Mouse (Mus musculus) forebrain, embryonic 10.5 days (tissue): ENCODE results near the gene Figla. TPM values are rescaled to one million over a fixed set of nuclear protein-coding genes. Genes with fewer than 3 reads are reported as not detected.
"Not testable (repeated sequence)": the region's sequence is repeated elsewhere in the genome, so short reads cannot be mapped to it uniquely, and the experiment has no call there.

Source experiments
- DNase-seq: peaks from one replicate; pipeline ENCODE4 v3.0.0-alpha.2; 2017; ENCODE audit warnings: low spot score; ENCODE audit errors: extremely low spot score
- H3K27ac ChIP-seq: fragments of 300-500 bp; sonication (generic); 2 replicates; pipeline ENCODE4 v1.5.1; 2016; ENCODE audit warnings: mild to moderate bottlenecking
- H3K27me3 ChIP-seq: fragments of 300-500 bp; sonication (generic); 2 replicates; pipeline ENCODE4 v1.6.1; 2016; ENCODE audit warnings: mild to moderate bottlenecking; ENCODE audit not compliant: poor library complexity, severe bottlenecking
- H3K36me3 ChIP-seq: fragments of 300-500 bp; sonication (generic); replicated peaks from 2 replicates; pipeline ENCODE4 v1.6.1; 2016; ENCODE audit warnings: mild to moderate bottlenecking, moderate library complexity
- H3K4me1 ChIP-seq: fragments of 300-500 bp; sonication (generic); 2 replicates; pipeline ENCODE4 v1.6.1; 2016
- H3K4me3 ChIP-seq: fragments of 300-500 bp; sonication (generic); 2 replicates; pipeline ENCODE4 v1.5.1; 2016; ENCODE audit warnings: mild to moderate bottlenecking, moderate library complexity
- H3K9me3 ChIP-seq: fragments of 300-500 bp; sonication (generic); 2 replicates; pipeline ENCODE4 v1.6.1; 2016; ENCODE audit warnings: mild to moderate bottlenecking, moderate library complexity
- WGBS: fragments of 180-500 bp; shearing (Covaris S2); methylation state at CpG from one replicate; pipeline ENCODE4 v1.1.7; 2016; 5-methylcytosine and 5-hydroxymethylcytosine counted together
- polyA plus RNA-seq: library from polyadenylated mRNA; unstranded; fragments of >200 nt; fragmentation: Nextera tagmentation; extraction: Ambion mirVana; gene quantifications from 2 replicates; pipeline ENCODE4 v1.2.1, GENCODE M21; 2016

Gene Figla
- polyA plus RNA-seq = not detected in 2 replicates

DNA sequence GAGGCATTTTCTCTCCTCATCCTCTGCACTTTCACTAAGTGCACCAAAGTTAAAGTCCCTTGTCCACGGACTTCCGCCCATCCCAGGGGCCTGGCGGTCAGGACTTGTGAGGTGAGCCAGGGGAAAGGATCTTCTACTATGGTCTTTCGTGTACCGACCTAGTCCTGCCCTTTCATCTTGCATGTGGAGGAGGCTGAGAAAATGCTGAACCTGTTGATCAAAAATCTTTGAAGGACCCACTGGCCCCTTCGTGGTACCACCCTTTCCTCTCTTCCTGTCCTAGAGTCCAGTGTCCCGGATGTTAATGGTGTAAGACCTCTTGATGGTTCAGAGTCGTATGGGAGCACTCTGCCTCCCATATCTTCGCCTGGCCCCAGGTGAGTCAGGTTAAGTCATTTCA lies at the start of gene Figla:
Gene Figla, plus strand, starts transcription at position 301 of the 400 bp plus-strand sequence.
- Histone ChIP-seq H3K27ac (no peak within 1 kb of the TSS), H3K36me3 (no peaks in the 10 kb centered on the region), H3K4me3 (no peak within 1 kb of the TSS), H3K9me3 (no peaks in the 10 kb centered on the region), H3K27me3 (no peaks in the 10 kb centered on the region), H3K4me1 (no peaks in the 10 kb centered on the region)
- 85% methylated on average over 9 of the region's 9 CpGs for WGBS
- DNase-seq = no peak

DNA sequence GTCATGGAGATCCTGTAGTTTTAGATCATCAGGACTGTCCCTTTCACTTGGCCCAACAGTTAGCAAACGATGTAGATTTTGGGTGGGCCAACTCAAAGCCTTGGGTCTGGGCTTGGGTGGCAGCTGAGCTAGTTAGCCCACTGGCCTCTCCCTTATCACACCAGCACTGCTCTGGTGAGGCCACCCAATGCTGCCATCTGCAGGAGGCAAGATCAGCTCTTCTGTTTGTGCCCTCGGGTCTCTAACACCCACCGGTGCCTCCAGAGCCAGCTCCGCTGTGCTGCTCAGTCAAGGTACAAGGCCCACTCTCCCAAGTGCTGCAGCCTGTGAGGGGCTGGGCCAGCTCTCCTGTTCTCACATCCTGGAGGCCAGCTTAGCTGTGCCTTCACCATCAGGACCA lies 49.3 kb upstream of the Figla start:
- WGBS = 77% methylated on average over 4 of the region's 4 CpGs
- no peak for DNase-seq
- Histone ChIP-seq H3K27ac (no peak overlapping the region), H3K27me3 (no peaks in the 10 kb centered on the region), H3K9me3 (no peaks in the 10 kb centered on the region), H3K4me3 (no peak overlapping the region), H3K36me3 (no peaks in the 10 kb centered on the region), H3K4me1 (peaks cover 5% of the 10 kb centered on the region)

GRCm38 (mm10) chr6:85969889-85970288 lies 46.1 kb upstream of the Figla start:
- H3K9me3 ChIP-seq = no peaks in the 10 kb centered on the region
- H3K27ac ChIP-seq = no peak overlapping the region
- DNase-seq = no peak
- no peaks in the 10 kb centered on the region for H3K36me3 ChIP-seq
- H3K27me3 ChIP-seq = no peaks in the 10 kb centered on the region
- H3K4me3 ChIP-seq = no peak overlapping the region
- no peaks in the 10 kb centered on the region for H3K4me1 ChIP-seq
- 77% methylated on average over 2 of the region's 2 CpGs for WGBS

DNA sequence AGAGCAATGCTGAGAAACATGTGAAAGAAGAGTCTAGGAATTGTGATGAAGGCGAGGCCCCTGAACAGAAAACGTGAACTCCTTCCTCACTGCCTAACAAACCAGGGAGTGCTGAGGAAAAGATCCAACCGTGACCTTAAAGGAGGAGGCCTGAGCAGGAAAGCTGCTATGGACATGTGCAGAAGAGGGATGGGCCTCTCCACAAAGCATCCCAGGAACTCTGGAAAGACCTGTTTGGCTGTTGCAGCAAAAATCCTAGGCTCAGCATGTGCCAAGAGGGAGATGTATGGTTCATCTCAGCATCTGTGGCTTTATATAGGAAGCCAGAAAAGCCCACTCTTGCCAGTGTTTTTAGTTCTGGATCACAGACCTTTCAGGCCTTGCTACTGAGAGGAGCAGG lies 43.3 kb upstream of the Figla start:
- WGBS = 78% methylated on average over 3 of the region's 3 CpGs

GRCm38 (mm10) chr6:85973336-85973735 lies 42.6 kb upstream of the Figla start:
- WGBS = 86% methylated on average over 3 of the region's 3 CpGs
- Histone ChIP-seq H3K4me1 (no peaks in the 10 kb centered on the region), H3K9me3 (no peaks in the 10 kb centered on the region), H3K27ac (no peak overlapping the region), H3K27me3 (no peaks in the 10 kb centered on the region), H3K36me3 (no peaks in the 10 kb centered on the region), H3K4me3 (no peak overlapping the region)
- DNase-seq = no peak

More for the DNA sequence above, 43.3 kb upstream of the Figla start:
- H3K9me3 ChIP-seq = no peaks in the 10 kb centered on the region
- H3K27me3 ChIP-seq = no peaks in the 10 kb centered on the region
- DNase-seq = no peak
- no peaks in the 10 kb centered on the region for H3K36me3 ChIP-seq
- H3K4me1 ChIP-seq = no peaks in the 10 kb centered on the region
- H3K27ac ChIP-seq = no peak overlapping the region
- no peak overlapping the region for H3K4me3 ChIP-seq

DNA sequence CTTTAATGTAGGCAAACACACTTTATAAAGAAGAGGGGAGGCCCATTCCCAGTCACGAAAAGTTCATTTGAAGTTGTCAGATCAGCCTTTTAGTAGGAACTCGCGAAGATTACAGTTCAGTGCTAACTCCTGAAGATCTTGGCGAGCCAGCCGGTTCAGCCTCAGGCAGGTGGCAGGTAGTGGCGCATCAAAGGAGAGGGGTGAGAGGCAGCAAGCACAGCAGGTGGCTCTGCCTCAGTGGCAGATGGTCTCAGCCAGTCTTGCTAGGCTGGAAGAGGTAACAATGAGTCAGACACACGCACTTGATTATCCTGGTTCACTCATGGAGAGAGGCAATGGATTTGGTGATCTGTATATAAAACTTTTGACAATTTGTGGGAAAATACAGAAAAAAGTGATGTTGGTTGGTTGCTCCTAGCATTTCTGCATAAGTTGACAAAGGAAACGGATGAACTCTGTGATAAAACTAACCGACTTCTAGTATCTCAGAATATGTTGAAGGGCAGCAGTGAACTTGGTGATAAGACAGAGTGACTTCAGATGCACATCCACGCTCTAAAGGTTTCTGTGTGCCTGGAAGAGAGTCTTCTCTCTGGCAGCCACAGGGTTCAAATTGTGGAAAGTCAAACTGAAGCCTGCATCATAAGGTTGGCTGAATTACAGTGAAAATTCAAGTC lies 40.9 kb upstream of the Figla start:
- peaks cover 3% of the 10 kb centered on the region; the same call in 1 of the 2 replicates for H3K9me3 ChIP-seq
- H3K4me1 ChIP-seq = no peaks in the 10 kb centered on the region
- no peak for DNase-seq
- 69% methylated on average over 10 of the region's 10 CpGs for WGBS
- H3K27me3 ChIP-seq = no peaks in the 10 kb centered on the region
- no peak overlapping the region for H3K27ac ChIP-seq
- H3K36me3 ChIP-seq = no peaks in the 10 kb centered on the region
- H3K4me3 ChIP-seq = no peak overlapping the region

- no peak for DNase-seq
- 90% methylated on average over 1 of the region's 1 CpGs for WGBS
- Histone ChIP-seq H3K27ac (no peak overlapping the region), H3K4me1 (no peaks in the 10 kb centered on the region), H3K9me3 (peaks cover 3% of the 10 kb centered on the region; the same call in 1 of the 2 replicates), H3K4me3 (no peak overlapping the region), H3K27me3 (no peaks in the 10 kb centered on the region), H3K36me3 (no peaks in the 10 kb centered on the region)
These were observed 40.2 kb upstream of the Figla start for GRCm38 (mm10) chr6:85975761-85976160.

DNA sequence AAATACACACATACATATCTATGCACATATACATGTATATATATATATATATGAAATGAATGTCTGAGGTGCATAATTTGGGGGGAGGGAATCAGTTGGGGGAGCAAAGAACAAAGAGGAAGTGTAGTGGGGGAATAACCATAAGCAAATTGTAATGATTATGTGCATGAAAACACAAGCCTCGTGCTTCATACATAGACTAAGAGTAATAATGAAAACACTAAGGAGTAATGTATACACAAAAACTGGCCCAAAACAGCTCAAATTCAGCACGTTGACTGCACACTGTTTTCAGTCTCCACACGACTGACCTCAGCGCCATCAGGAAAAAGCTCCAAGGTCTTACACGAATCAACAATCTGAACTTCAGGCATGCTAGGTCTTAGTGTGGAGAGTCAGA lies 39.7 kb upstream of the Figla start:
- no peak overlapping the region for H3K4me3 ChIP-seq
- 89% methylated on average over 5 of the region's 5 CpGs for WGBS
- DNase-seq = no peak
- H3K36me3 ChIP-seq = no peaks in the 10 kb centered on the region
- no peaks in the 10 kb centered on the region for H3K27me3 ChIP-seq
- no peaks in the 10 kb centered on the region for H3K4me1 ChIP-seq
- no peak overlapping the region for H3K27ac ChIP-seq
- peaks cover 3% of the 10 kb centered on the region; the same call in 1 of the 2 replicates for H3K9me3 ChIP-seq

GRCm38 (mm10) chr6:85978736-85979135 lies 37.2 kb upstream of the Figla start:
- not testable (repeated sequence) for H3K9me3 ChIP-seq, H3K4me3 ChIP-seq, H3K27ac ChIP-seq, H3K27me3 ChIP-seq, DNase-seq, H3K4me1 ChIP-seq, H3K36me3 ChIP-seq
- 84% methylated on average over 4 of the region's 4 CpGs for WGBS

DNA sequence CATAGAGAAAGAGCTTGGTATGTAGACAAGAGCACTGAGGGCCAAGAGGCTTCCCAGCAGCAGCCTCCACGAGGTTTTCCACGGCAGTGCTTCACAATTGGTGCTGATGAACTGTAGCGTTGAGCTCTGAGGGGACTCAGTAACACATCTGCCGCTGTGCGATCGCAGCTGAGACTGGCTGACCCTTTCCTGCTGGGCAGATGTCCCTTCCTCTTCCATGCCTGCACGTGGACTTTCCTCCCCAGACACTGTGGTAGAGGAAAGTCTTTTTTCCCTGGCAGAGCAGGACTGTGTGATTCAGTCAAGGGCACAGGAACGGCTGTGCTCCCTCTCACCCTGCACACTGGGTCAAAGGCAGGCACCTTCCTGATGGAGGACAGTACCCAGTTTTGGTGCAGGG lies 31.6 kb upstream of the Figla start:
- Histone ChIP-seq H3K9me3 (no peaks in the 10 kb centered on the region), H3K27ac (no peak overlapping the region), H3K36me3 (no peaks in the 10 kb centered on the region), H3K4me1 (no peaks in the 10 kb centered on the region), H3K27me3 (no peaks in the 10 kb centered on the region), H3K4me3 (no peak overlapping the region)
- WGBS = 86% methylated on average over 8 of the region's 8 CpGs
- no peak for DNase-seq

- H3K4me3 ChIP-seq, H3K27ac ChIP-seq, H3K36me3 ChIP-seq, H3K9me3 ChIP-seq, H3K27me3 ChIP-seq, H3K4me1 ChIP-seq, DNase-seq: not testable (repeated sequence)
- 89% methylated on average over 5 of the region's 5 CpGs for WGBS
These were observed 26.4 kb upstream of the Figla start for GRCm38 (mm10) chr6:85989570-85989969.

DNA sequence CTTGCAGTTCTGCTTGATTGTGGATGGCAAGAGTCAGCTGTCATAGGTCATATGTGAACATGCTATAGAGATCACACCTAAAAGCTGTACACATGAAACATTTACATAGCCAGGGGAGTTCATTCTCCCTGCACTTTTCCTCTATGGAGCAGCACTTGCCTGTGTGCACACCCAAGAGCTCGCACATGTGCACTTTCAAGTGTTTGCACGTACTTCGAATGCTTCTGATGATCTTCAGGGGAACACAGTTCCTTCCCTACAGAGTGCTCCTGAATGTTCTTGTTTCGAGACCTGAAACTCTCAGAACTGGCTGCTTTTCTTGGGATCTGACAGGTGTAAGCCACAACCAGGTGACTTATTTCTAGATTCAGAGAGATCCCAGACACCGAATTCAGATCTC lies 25.2 kb upstream of the Figla start:
- not testable (repeated sequence) for H3K4me3 ChIP-seq, H3K27me3 ChIP-seq, H3K36me3 ChIP-seq, H3K27ac ChIP-seq, H3K4me1 ChIP-seq, H3K9me3 ChIP-seq, DNase-seq
- 90% methylated on average over 5 of the region's 5 CpGs for WGBS

DNA sequence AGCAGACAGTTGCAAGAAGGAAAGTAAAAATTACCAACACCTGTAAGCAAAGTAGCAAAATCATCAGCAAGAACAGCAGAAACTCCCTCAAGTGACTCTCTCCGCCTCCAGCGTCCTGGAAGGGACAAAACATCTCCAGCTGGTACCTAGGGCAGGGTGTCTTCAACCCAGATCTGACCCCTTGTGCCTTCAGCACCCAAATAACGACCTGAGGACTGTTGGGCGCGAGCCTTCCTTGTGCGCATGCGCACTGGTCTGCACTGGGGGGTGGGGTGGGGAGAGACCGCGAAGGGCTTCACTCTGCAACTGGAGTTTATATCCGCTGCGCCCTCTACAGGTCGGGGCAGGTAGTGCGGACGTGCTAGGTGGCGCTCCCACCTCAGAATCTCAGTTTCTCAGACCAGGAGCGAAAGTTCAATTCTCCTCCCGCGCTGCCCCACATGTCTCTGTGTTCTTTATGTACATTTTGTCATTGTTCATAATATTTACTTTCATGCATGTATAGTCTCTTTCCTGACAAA lies 12.5 kb upstream of the Figla start:
- Histone ChIP-seq H3K4me1 (peaks cover 9% of the 10 kb centered on the region), H3K27ac (no peak overlapping the region), H3K9me3 (no peaks in the 10 kb centered on the region; the same call in 1 of the 2 replicates), H3K4me3 (no peak overlapping the region), H3K27me3 (no peaks in the 10 kb centered on the region), H3K36me3 (no peaks in the 10 kb centered on the region)
- 73% methylated on average over 18 of the region's 18 CpGs for WGBS
- DNase-seq = no peak
